Mouse (Mus musculus) liver, adult 2 months (tissue): ENCODE measurements around the gene Dctn1.

ENCODE experiments used
- CTCF ChIP-seq: fragments of 200-500 bp; IDR thresholded peaks from 2 replicates; pipeline ENCODE4 v1.5.1; 2011; ENCODE audit warnings: low read depth, low read length, control low read depth
- POLR2A ChIP-seq: fragments of 200-500 bp; IDR thresholded peaks from 2 replicates; pipeline ENCODE4 v1.6.1; 2011; ENCODE audit warnings: low read length, control low read depth; ENCODE audit not compliant: insufficient read depth; ENCODE audit errors: extremely low read depth

DNA sequence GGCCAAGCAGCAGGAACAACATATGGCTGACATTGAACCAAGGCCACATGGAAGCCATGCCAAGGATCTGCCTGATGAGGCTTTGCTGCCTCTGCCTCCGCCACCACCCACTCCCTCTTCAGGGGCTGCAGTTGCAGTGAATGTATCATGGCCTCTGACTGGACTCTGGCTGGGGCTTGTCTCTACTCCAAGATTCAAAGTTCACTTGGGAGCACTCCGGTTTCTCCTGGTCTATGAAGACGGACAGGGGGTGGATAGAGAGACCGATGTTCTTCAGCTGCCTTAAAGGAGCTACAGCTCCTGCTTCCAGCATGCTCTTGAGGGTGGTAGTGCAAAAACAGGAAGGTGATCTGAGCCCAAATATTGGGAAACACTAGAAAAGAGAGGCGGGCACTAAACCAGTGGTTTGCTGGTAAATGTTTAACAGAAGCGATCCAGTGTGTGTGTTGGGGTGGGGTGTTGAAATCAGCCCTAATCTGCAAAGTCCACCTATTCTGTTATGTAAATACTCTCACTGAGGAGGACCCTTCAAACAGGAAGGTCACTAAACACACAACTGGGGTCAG is 34.2 kb upstream of the Dctn1 start:
- TF ChIP-seq CTCF, result no peak
- no peak for TF ChIP-seq POLR2A
